Mouse (Mus musculus): Measurements from ENCODE around the gene Larp4. TPM values are rescaled to one million over a fixed set of nuclear protein-coding genes. Genes with fewer than 3 reads are reported as not detected.
A peak's percentile ranks its signal among the peaks of the same experiment; 100 is the strongest.

The Larp4 gene
- polyA plus RNA-seq, 1 experiment from 2014 or later: 26.8 TPM

DNA sequence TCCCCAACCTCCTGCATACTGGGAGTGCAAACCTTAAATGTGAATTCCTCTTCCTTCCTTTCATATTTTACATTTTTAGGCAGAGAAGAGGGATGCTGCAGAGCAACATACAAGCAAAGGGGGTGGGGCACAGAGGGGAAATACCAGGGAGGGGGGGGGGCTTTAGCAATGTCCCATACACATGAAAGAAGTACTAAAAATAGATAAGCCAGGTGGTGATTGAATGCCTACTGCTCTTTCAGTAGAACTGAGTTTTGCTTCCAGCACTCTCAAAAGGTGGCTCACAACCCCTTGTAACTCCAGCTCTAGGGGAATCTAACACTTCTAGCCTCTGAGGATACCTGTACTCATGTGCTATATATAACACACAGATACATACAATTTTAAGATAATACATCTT, 36.3 kb downstream of the Larp4 start:
- Histone ChIP-seq H3K9ac (no peak overlapping the region), H3K36me3 (peaks cover 78% of the 10 kb centered on the region), H3K4me2 (no peak overlapping the region), H3K27ac (no peak overlapping the region), H3K9me3 (replicated peaks) (no peaks in the 10 kb centered on the region), H3K4me3 (no peak overlapping the region), H3K27me3 (no peaks in the 10 kb centered on the region), H3K4me1 (replicated peaks) (0 out of 2 replicates have a peak, but pooled peaks cover 5% of the 10 kb centered on the region)
- ATAC-seq (replicated peaks; ENCODE audit: insufficient number of reproducible peaks, insufficient read depth, low FRiP score, low read depth): no peak

DNA sequence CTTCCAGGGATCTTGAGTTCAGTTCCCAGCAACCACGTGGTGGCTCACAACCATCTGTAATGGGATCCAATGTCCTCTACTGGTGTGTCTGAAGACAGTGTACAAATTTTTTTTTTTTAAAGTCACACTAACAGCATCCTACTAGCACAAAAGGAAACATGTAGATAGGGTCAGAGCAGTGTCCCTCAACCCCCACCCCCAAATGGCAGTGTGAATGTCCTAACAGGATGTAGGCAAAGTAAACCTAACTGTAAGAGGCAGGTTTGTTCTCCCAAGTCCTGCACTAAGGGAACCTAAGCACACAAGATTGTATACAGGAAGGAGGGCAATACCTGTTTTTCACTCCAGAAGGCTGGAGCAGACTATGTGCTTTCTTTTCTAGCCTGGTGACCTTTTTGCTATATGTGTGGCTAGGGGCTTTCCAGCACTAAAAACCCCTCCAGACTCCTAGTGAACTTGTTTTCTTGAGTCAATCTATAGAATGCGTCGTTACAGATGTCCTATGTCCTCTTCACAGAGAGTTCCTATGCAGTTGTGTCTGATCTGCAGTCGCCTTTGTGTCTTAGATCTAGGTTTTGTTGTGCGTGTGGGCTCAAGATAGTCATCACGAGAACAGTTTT, 48.5 kb downstream of the Larp4 start:
- Histone ChIP-seq H3K9ac (no peak overlapping the region), H3K36me3 (peaks cover 14% of the 10 kb centered on the region; the same call in 1 of the 2 replicates), H3K4me3 (no peak overlapping the region), H3K4me1 (replicated peaks) (no peaks in the 10 kb centered on the region; the same call in 1 of the 2 replicates), H3K27me3 (no peaks in the 10 kb centered on the region), H3K4me2 (no peak overlapping the region), H3K27ac (no peak overlapping the region), H3K9me3 (replicated peaks) (no peaks in the 10 kb centered on the region)
- 69% methylated on average over 6 of the region's 6 CpGs for WGBS
- ATAC-seq (replicated peaks; ENCODE audit: insufficient number of reproducible peaks, insufficient read depth, low FRiP score, low read depth): no peak

DNA sequence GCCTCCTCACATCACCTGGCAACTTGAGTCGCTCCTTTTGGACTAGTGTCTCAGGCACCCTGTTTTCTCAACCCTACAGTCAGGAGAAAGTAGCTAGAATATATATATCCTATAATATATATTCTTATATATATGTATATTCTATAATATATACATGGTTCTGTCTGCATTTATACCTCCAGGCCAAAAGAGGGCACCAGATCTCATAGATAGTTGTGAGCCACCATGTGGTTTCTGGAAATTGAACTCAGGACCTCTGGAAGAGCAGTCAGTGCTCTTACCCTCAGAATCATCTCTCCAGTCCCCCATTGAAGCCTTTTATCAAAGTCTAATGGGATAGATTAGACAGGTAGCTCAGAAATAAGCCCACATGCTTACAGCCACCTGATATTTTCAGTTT, 51.3 kb downstream of the Larp4 start:
- no peak overlapping the region for H3K9ac ChIP-seq
- no peaks in the 10 kb centered on the region for H3K27me3 ChIP-seq
- H3K4me2 ChIP-seq: no peak overlapping the region
- H3K27ac ChIP-seq: no peak overlapping the region
- 100% methylated on average over 1 of the region's 1 CpGs for WGBS
- H3K4me1 ChIP-seq (replicated peaks): peaks cover 2% of the 10 kb centered on the region; the same call in 1 of the 2 replicates
- no peaks in the 10 kb centered on the region for H3K9me3 ChIP-seq (replicated peaks)
- no peak for ATAC-seq (replicated peaks; ENCODE audit: insufficient number of reproducible peaks, insufficient read depth, low FRiP score, low read depth)
- H3K36me3 ChIP-seq: peaks cover 5% of the 10 kb centered on the region; the same call in 1 of the 2 replicates
- H3K4me3 ChIP-seq: no peak overlapping the region

DNA sequence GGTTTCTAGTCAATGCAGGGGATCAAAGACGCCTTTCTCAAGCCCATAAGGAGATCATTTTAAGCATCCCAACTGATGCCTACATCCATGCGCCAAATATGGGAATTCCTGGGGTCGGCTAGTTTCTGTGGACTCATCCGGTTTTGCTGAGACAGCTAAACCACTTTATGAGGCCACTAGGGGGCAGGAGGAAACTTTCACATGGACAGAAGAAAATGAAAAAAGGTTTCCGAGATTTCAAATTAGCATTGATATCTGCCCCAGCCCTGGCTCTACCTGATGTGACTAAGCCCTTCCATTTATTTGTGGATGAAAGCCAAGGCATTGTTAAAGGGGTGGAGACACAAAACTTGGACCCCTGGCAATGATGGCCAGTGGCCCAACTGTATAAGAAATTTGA, 53.1 kb downstream of the Larp4 start:
- H3K4me3 ChIP-seq: no peak overlapping the region
- peaks cover 2% of the 10 kb centered on the region; the same call in 1 of the 2 replicates for H3K4me1 ChIP-seq (replicated peaks)
- H3K36me3 ChIP-seq: no peaks in the 10 kb centered on the region
- H3K9me3 ChIP-seq (replicated peaks): no peaks in the 10 kb centered on the region
- H3K9ac ChIP-seq: no peak overlapping the region
- H3K27ac ChIP-seq: no peak overlapping the region
- 12% methylated on average over 5 of the region's 5 CpGs for WGBS
- no peaks in the 10 kb centered on the region for H3K27me3 ChIP-seq
- no peak overlapping the region for H3K4me2 ChIP-seq
- ATAC-seq (replicated peaks; ENCODE audit: insufficient number of reproducible peaks, insufficient read depth, low FRiP score, low read depth): no peak

DNA sequence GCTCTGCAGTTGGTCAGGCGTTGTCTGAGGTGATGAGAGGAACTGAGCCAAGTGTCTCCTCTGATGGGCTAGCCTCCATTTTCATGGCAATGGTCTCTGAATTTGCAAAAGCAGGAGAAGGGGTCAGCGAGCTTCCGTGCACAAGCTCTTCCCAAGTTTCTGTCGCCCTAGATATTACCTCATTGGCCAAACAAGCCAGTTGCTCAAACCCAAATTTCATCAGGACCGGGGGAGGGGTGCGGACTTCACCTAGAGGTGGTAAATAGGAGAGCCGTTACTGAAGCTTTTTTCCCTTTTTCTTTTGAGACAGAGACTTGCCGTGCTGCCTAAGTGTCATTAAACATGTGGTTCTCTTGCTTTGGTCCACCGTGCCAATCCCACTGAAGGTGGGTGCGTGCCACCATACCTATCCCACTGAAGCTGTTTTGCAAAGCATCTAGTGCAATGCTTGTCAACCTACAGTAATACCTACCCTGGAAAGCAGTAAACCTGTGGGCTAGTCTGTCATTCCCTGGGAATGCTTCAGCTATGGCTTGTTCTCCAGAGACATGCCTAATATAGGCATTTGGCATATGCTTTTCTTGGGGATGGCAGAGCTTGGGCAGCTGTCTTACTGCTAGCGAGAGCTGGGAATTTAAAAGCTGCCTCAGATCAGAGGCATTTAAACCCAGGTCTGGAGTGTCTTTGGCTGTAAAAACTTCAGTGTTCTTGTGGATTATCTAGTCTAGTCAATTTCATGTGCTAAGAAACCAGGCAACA, 55.4 kb downstream of the Larp4 start:
- Histone ChIP-seq H3K27me3 (no peaks in the 10 kb centered on the region), H3K4me1 (replicated peaks) (peaks cover 2% of the 10 kb centered on the region; the same call in 1 of the 2 replicates), H3K4me2 (no peak overlapping the region), H3K36me3 (no peaks in the 10 kb centered on the region), H3K4me3 (no peak overlapping the region), H3K9me3 (replicated peaks) (no peaks in the 10 kb centered on the region), H3K9ac (no peak overlapping the region), H3K27ac (no peak overlapping the region)
- no peak for ATAC-seq (replicated peaks; ENCODE audit: insufficient number of reproducible peaks, insufficient read depth, low FRiP score, low read depth)
- 72% methylated on average over 11 of the region's 11 CpGs for WGBS

DNA sequence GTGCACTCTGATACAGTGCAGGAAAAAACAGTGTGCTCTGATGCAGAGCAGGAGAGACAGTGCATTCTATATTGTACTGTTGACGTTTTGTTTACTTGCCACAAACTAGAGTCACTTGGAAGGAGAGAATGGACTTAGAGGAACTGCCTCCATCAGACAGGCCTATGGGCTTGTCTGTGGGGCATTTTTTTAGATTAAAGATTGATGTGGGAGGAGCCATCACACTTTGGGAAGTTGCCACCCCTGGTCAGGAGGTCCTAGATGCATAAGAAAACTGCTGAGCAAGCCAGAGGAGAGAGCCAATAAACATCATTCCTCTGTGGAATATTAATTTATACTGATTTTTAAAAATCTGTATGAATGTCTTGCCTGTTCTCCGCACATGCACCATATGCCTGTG, 58.3 kb downstream of the Larp4 start:
- Histone ChIP-seq H3K27ac (no peak overlapping the region), H3K9me3 (replicated peaks) (no peaks in the 10 kb centered on the region), H3K4me1 (replicated peaks) (peaks cover 2% of the 10 kb centered on the region; the same call in 1 of the 2 replicates), H3K4me3 (no peak overlapping the region), H3K36me3 (no peaks in the 10 kb centered on the region), H3K27me3 (no peaks in the 10 kb centered on the region), H3K4me2 (no peak overlapping the region), H3K9ac (no peak overlapping the region)
- WGBS: 81% methylated on average over 2 of the region's 2 CpGs
- ATAC-seq (replicated peaks; ENCODE audit: insufficient number of reproducible peaks, insufficient read depth, low FRiP score, low read depth): no peak

DNA sequence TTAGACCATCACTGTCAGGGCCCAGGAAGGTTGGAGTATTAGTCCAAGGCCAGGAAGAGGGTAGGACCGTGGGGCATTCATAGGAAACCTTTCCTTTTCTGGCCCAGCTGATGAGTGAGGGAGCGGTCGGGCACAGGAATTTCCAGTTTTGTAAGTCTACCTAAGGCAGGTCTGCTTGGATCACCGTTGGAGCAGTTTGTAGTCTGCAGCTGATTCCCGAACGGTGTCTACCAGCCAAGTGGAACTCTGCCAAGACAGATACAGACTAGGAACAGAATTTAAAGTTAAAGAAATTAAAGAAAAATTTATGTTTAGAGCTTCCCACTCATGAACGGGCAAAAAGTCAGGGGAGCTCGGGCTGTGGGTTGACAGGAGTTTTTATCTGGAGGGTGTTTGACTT, 59.6 kb downstream of the Larp4 start:
- WGBS: 58% methylated on average over 8 of the region's 8 CpGs
- no peak for ATAC-seq (replicated peaks; ENCODE audit: insufficient number of reproducible peaks, insufficient read depth, low FRiP score, low read depth)
- Histone ChIP-seq H3K27ac (no peak overlapping the region), H3K4me2 (no peak overlapping the region), H3K4me1 (replicated peaks) (0 out of 2 replicates have a peak, but pooled peaks cover 2% of the 10 kb centered on the region), H3K9ac (no peak overlapping the region), H3K36me3 (no peaks in the 10 kb centered on the region), H3K4me3 (no peak overlapping the region), H3K27me3 (no peaks in the 10 kb centered on the region), H3K9me3 (replicated peaks) (no peaks in the 10 kb centered on the region)

DNA sequence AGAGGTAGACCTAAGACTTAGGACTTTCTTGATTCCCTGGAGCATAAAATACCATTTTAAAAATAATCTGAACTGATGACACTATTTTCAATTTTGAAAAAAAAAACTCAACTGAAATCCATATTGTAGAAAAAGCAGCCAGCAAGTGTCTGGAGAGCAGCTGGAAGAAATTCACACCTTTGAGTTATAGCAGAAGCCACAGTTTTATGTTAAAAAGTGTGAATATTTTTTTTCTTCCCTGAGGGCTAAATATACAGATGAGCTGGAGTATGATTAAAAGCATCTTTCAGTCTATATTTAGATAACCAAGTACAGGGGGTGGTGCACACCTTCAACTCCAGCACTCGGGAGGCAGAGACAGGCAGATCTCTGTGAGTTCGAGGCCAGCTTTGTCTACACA, 60.0 kb downstream of the Larp4 start:
- no peak overlapping the region for H3K4me2 ChIP-seq
- no peak overlapping the region for H3K9ac ChIP-seq
- 0 out of 2 replicates have a peak, but pooled peaks cover 1% of the 10 kb centered on the region for H3K4me1 ChIP-seq (replicated peaks)
- 83% methylated on average over 2 of the region's 2 CpGs for WGBS
- no peak for ATAC-seq (replicated peaks; ENCODE audit: insufficient number of reproducible peaks, insufficient read depth, low FRiP score, low read depth)
- H3K4me3 ChIP-seq: no peak overlapping the region
- no peaks in the 10 kb centered on the region for H3K36me3 ChIP-seq
- no peak overlapping the region for H3K27ac ChIP-seq
- no peaks in the 10 kb centered on the region for H3K9me3 ChIP-seq (replicated peaks)
- H3K27me3 ChIP-seq: no peaks in the 10 kb centered on the region

DNA sequence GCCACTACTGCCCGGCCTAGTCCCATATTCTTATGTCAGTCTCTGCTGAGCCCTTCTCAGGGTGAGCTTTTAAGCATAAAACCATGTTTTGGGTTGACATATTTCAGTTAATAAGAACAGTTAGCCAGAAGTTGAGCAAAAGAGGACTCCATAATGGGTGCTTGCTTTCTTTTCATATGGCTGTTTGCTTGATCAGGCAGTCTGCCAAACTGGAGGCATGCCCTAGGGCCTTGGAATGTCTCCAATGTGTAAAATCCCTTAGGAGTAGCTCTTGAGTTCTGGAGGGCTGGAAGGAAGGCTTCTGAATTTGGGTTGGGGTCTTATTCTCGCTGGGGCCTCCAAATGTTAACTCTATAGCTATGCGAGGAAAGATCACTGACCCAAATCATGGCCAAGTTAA, 62.7 kb downstream of the Larp4 start:
- no peak overlapping the region for H3K27ac ChIP-seq
- H3K4me2 ChIP-seq: no peak overlapping the region
- no peaks in the 10 kb centered on the region for H3K4me1 ChIP-seq (replicated peaks)
- H3K9ac ChIP-seq: no peak overlapping the region
- WGBS: 91% methylated on average over 3 of the region's 3 CpGs
- no peaks in the 10 kb centered on the region for H3K27me3 ChIP-seq
- no peak overlapping the region for H3K4me3 ChIP-seq
- ATAC-seq (replicated peaks; ENCODE audit: insufficient number of reproducible peaks, insufficient read depth, low FRiP score, low read depth): no peak
- H3K9me3 ChIP-seq (replicated peaks): no peaks in the 10 kb centered on the region
- H3K36me3 ChIP-seq: no peaks in the 10 kb centered on the region

DNA sequence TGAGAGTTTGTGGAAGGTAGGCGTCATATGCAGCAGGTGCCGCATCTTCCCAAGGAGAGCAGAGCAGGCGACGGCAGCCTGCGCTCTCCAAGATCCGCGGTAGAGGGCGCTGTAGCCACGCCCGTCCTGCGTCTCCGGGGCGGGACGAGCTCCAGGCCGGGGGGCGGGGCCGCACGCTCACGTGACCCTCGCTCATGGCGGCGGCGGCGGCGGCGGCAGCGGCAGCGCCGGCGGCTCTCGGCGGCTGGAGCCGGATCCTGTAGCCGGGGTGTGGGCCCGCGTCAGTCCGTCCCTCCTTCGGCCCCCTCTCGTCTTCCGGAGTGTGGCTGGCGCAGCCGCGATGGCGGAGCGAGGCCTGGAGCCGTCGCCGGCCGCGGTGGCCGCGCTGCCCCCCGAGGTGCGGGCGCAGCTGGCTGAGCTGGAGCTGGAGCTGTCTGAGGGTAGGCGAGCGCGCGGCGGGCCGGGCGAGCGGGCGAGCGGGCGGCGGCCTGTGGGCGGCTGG, 68.7 kb downstream of the Larp4 start, which contains the start of gene Dip2b:
Gene Dip2b, plus strand, starts transcription at position 195 of the 502 bp plus-strand sequence.
- peaks cover 22% of the 10 kb centered on the region for H3K4me1 ChIP-seq (replicated peaks)
- H3K9me3 ChIP-seq (replicated peaks): no peaks in the 10 kb centered on the region
- no peaks in the 10 kb centered on the region for H3K27me3 ChIP-seq
- H3K4me2 ChIP-seq: peak within 1 kb of the TSS; percentile 76
- WGBS: under 1% methylated on average over 44 of the region's 68 CpGs
- peak within 1 kb of the TSS; percentile 91 for H3K4me3 ChIP-seq
- H3K36me3 ChIP-seq: no peaks in the 10 kb centered on the region
- H3K27ac ChIP-seq: peak within 1 kb of the TSS; percentile 99
- ATAC-seq (replicated peaks; ENCODE audit: insufficient number of reproducible peaks, insufficient read depth, low FRiP score, low read depth): peak; percentile 87
- peak within 1 kb of the TSS; percentile 98 for H3K9ac ChIP-seq

DNA sequence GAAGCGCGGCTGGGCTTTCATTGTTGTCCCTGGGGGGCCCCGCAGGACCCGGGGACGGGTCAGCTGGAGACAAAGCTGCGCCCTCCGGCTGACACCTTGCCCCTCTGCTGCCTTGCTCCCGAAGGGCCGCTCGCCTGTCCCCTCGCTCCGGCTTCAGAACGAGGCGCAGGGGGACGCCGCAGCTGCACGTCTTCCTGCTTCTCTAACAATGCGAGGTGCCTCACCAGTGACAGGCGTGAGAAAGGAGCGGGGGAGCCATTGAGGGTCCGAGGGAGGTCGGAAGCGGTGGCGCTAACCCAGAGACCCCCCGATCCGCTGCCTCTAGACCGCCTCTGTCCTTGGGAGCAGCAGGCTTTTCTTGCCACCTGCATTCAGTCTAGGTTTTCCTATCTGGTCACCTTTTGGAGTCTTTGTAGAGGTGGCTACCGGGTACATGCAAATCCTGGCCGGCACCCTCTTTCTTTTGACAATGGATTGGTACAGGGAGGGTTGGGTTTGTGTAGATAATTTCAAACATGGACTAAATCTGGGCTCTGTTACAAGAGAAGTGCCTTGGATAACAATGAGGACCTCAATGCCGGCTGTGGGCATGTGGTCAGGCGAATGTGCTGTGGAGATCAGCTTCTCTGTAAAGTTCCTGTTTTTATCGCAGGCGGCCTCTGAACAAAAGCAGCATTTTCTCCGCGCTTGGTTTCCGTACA, 69.3 kb downstream of the Larp4 start:
- Histone ChIP-seq H3K4me1 (replicated peaks) (peaks cover 22% of the 10 kb centered on the region), H3K9ac (peak overlapping the region; percentile 98), H3K36me3 (no peaks in the 10 kb centered on the region), H3K4me2 (peak overlapping the region; percentile 76), H3K4me3 (peak overlapping the region; percentile 91), H3K27me3 (no peaks in the 10 kb centered on the region), H3K27ac (peak overlapping the region; percentile 99), H3K9me3 (replicated peaks) (no peaks in the 10 kb centered on the region)
- no peak; the same call in none of the 2 replicates for ATAC-seq (replicated peaks; ENCODE audit: insufficient number of reproducible peaks, insufficient read depth, low FRiP score, low read depth)
- under 1% methylated on average over 34 of the region's 36 CpGs for WGBS

Measured in heart, embryonic 15.5 days (tissue).